ENCODE assay signal across 8 mouse cellular contexts in the genomic region with DNA sequence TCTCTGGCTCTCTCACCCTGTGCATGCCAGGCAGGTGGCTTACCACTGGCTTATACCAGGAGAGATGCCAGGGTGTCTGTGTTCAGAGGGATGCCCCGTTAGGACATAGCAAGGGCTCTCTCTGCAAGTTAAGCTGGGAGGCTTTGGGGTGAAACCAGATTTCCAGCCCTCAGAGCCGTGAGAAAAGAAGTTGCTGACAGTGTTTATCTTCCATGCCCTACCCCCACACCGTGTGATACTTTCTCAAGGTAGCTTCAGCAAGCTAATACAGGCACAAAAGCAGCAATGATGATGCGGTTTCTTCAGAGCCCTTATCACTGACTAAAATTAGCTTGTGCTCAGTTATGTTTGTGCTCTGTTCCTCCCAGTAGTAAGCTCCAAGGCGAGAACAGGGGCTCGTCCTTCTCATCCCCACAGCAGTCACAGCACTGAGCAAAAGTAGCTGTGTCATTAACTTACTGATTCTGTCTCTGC. TPM values are rescaled to one million over a fixed set of nuclear protein-coding genes. Genes with fewer than 3 reads are reported as not detected.
DNase-seq lines count a peak whose midpoint lies in the region; ATAC-seq and TF ChIP-seq lines count a peak whose summit lies in the region.
"Had no signal": no experiment of that assay in that cellular context is flagged by ENCODE, and none has a peak within 500 bp of the region (broad histone marks: within the 10 kb centered on the region; RNA-seq: fewer than 3 reads in every experiment).

No protein-coding gene starts in this region.

- no peak overlapping the region for H3K4me3 ChIP-seq in ES-Bruce4 (ENCODE audit: low read depth, low read length)
- H3K4me3 ChIP-seq in G1E (ENCODE audit: low read depth, low read length): peak overlapping the region; percentile 47; the same call in 1 of the 2 replicates
- no peak overlapping the region for H3K4me3 ChIP-seq in lung, adult 2 months (replicated peaks; ENCODE audit: extremely low read depth, low read depth, low read length)
- H3K4me3 ChIP-seq: forebrain, embryonic 12.5 days had no signal

- no peak overlapping the region for H3K9ac ChIP-seq in ES-Bruce4 (ENCODE audit: low read depth, poor library complexity, severe bottlenecking)
- H3K9ac ChIP-seq: forebrain, embryonic 12.5 days had no signal

- intact Hi-C loops in heart, postnatal 14 days (cut with DNase I): loop anchor here (5.0 kb wide), 1 partner anchor 81 kb away; no protein-coding TSS in a partner anchor

- ATAC-seq in G1E (ENCODE audit: extremely low read depth, insufficient number of reproducible peaks, low FRiP score, poor library complexity, severe bottlenecking): peak; percentile 89

- peak overlapping the region; percentile 44; the same call in 1 of the 2 replicates for H3K27ac ChIP-seq in ES-Bruce4 (ENCODE audit: insufficient read depth, low read length)
- H3K27ac ChIP-seq: forebrain, embryonic 12.5 days had no signal

- TF ChIP-seq POLR2A in ES-Bruce4 (IDR thresholded peaks at IDR 0.05; ENCODE audit: insufficient read depth, low read length): no peak
- TF ChIP-seq POLR2A in lung, adult 2 months (IDR thresholded peaks at IDR 0.05; ENCODE audit: borderline replicate concordance, extremely low read depth, low read depth, low read length): no peak

- peak; percentile 44 for DNase-seq in G1E (ENCODE audit: low spot score)
- peak; percentile 19 to 49 for DNase-seq in cerebellum, postnatal 14 days
- DNase-seq in heart, postnatal 14 days: peak; percentile 25
- DNase-seq in Muller cell, postnatal 12 days (ENCODE audit: inconsistent ontology term): no peak
- no peak for DNase-seq in lung, adult 2 months
- no peak for DNase-seq in kidney, adult 8-10 months

- WGBS in lung, adult 2 months: 64% methylated on average over 6 of the region's 6 CpGs

- TF ChIP-seq CTCF in ES-Bruce4 (IDR thresholded peaks at IDR 0.05; ENCODE audit: low read depth, low read length) (no peak), G1E (IDR thresholded peaks at IDR 0.05; ENCODE audit: low read depth, low read length) (no peak)
- no peak for TF ChIP-seq CTCF in lung, adult 2 months (IDR thresholded peaks at IDR 0.05; ENCODE audit: insufficient read depth, low read length)

- TF ChIP-seq EP300 in ES-Bruce4 (IDR thresholded peaks at IDR 0.05; ENCODE audit: insufficient read depth, low read depth, low read length): no peak

- H3K4me1 ChIP-seq in ES-Bruce4 (ENCODE audit: control insufficient read depth, insufficient read depth, low read length) (peaks cover 2% of the 10 kb centered on the region), G1E (ENCODE audit: insufficient read depth, low read depth, low read length) (peaks cover 43% of the 10 kb centered on the region)
- no peaks in the 10 kb centered on the region for H3K4me1 ChIP-seq in lung, adult 2 months (ENCODE audit: control insufficient read depth, insufficient read depth, low read length)

- H3K27me3 ChIP-seq in ES-Bruce4 (ENCODE audit: control insufficient read depth, insufficient read depth, low read length, poor library complexity, severe bottlenecking): no peaks in the 10 kb centered on the region
- no peaks in the 10 kb centered on the region for H3K27me3 ChIP-seq in G1E (ENCODE audit: insufficient read depth, low read length)
- H3K27me3 ChIP-seq: forebrain, embryonic 12.5 days had no signal

- H3K9me3 ChIP-seq in ES-Bruce4 (replicated peaks; ENCODE audit: control insufficient read depth, insufficient read depth, low read length, poor library complexity, severe bottlenecking) (no peaks in the 10 kb centered on the region), G1E (replicated peaks) (no peaks in the 10 kb centered on the region)
- H3K9me3 ChIP-seq: forebrain, embryonic 12.5 days had no signal

- no peaks in the 10 kb centered on the region for H3K36me3 ChIP-seq in ES-Bruce4 (ENCODE audit: control insufficient read depth, insufficient read depth, low read length, poor library complexity, severe bottlenecking)
- peaks cover 2% of the 10 kb centered on the region for H3K36me3 ChIP-seq in G1E (replicated peaks)
- H3K36me3 ChIP-seq: forebrain, embryonic 12.5 days had no signal

RNA-seq across cellular contexts. Expression of a gene that starts 42.4 kb away (rescaled TPM):
- polyA plus RNA-seq in ES-Bruce4 (2011; ENCODE audit: insufficient read depth, insufficient read length, low read depth, missing spikeins): 5.6 and 9.0 TPM in 2 replicates
- total RNA-seq in G1E (2014; fragmentation: Nextera tagmentation): 3.4 and 4.1 TPM in 2 replicates
- total RNA-seq in G1E (2017): 4.8 and 6.0 TPM in 2 replicates
- 0.13 and 0.17 TPM in 2 replicates for polyA plus RNA-seq in G1E (2012)
- 10 to 100 TPM; 49.9 to 50.0 TPM for total RNA-seq in heart, postnatal 14 days (2021)
- 0.38 and 0.82 TPM in 2 replicates for polyA plus RNA-seq in lung, adult 2 months (2012; rRNA removed)

Comparison
In these comparisons a context has a peak if more than half of its experiments do, and no peak if none do; other contexts are left out.
1. DNase-seq: peak in G1E (single experiment), cerebellum, postnatal 14 days (2 of 2) and heart, postnatal 14 days (2 of 2); none in Muller cell, postnatal 12 days (single experiment), lung, adult 2 months (single experiment) and kidney, adult 8-10 months (0 of 2).